In genomic region chr19:26863662-26864061, GRCm38 (mm10) we compare ENCODE assay signal across 15 mouse cellular contexts. TPM values are rescaled to one million over a fixed set of nuclear protein-coding genes. Genes with fewer than 3 reads are reported as not detected.
DNase-seq lines count a peak whose midpoint lies in the region; ATAC-seq lines count a peak whose summit lies in the region.
"Had no signal": no experiment of that assay in that cellular context is flagged by ENCODE, and none has a peak within 500 bp of the region (broad histone marks: within the 10 kb centered on the region; RNA-seq: fewer than 3 reads in every experiment).

No protein-coding gene starts in this region.

- H3K27ac ChIP-seq in hindbrain, embryonic 10.5 days: peak overlapping the region; percentile 71
- H3K27ac ChIP-seq in hindbrain, embryonic 12.5 days: no peak overlapping the region
- peak overlapping the region; percentile 58 for H3K27ac ChIP-seq in midbrain, embryonic 10.5 days (replicated peaks)
- H3K27ac ChIP-seq in midbrain, embryonic 11.5 days (ENCODE audit: low read depth, low read length): no peak overlapping the region
- H3K27ac ChIP-seq in midbrain, embryonic 16.5 days (ENCODE audit: low read length): no peak overlapping the region

- 71% methylated on average over 5 of the region's 5 CpGs for WGBS in hindbrain, embryonic 10.5 days
- WGBS in hindbrain, embryonic 12.5 days: 72% methylated on average over 5 of the region's 5 CpGs
- WGBS in midbrain, embryonic 10.5 days: 75% methylated on average over 5 of the region's 5 CpGs
- WGBS in midbrain, embryonic 11.5 days: 79% methylated on average over 5 of the region's 5 CpGs
- WGBS in midbrain, embryonic 16.5 days: 56% methylated on average over 5 of the region's 5 CpGs

- H3K9me3 ChIP-seq in hindbrain, embryonic 10.5 days: no peaks in the 10 kb centered on the region
- H3K9me3 ChIP-seq in hindbrain, embryonic 12.5 days (replicated peaks): no peaks in the 10 kb centered on the region
- H3K9me3 ChIP-seq in midbrain, embryonic 10.5 days (replicated peaks): no peaks in the 10 kb centered on the region
- no peaks in the 10 kb centered on the region for H3K9me3 ChIP-seq in midbrain, embryonic 11.5 days (ENCODE audit: control insufficient read depth, low read length)
- H3K9me3 ChIP-seq in midbrain, embryonic 16.5 days (replicated peaks; ENCODE audit: control insufficient read depth, low read length, poor library complexity, severe bottlenecking): no peaks in the 10 kb centered on the region

- peaks cover 43% of the 10 kb centered on the region for H3K4me1 ChIP-seq in hindbrain, embryonic 10.5 days (replicated peaks)
- H3K4me1 ChIP-seq in hindbrain, embryonic 12.5 days: peaks cover 22% of the 10 kb centered on the region
- peaks cover 68% of the 10 kb centered on the region for H3K4me1 ChIP-seq in midbrain, embryonic 10.5 days
- H3K4me1 ChIP-seq in midbrain, embryonic 11.5 days (ENCODE audit: control insufficient read depth, insufficient read depth, low read length): peaks cover 17% of the 10 kb centered on the region
- peaks cover 19% of the 10 kb centered on the region for H3K4me1 ChIP-seq in midbrain, embryonic 16.5 days (ENCODE audit: control insufficient read depth, insufficient read depth, low read length)

- ATAC-seq in hindbrain, embryonic 12.5 days (ENCODE audit: low FRiP score): no peak
- ATAC-seq in midbrain, embryonic 11.5 days (ENCODE audit: low FRiP score): no peak
- ATAC-seq in midbrain, embryonic 16.5 days: peak; percentile 49; the same call in 1 of the 2 replicates

- DNase-seq in hindbrain, embryonic 10.5 days (ENCODE audit: low spot score): no peak
- no peak for DNase-seq in midbrain, embryonic 10.5 days (ENCODE audit: low spot score)
- no peak for DNase-seq in midbrain, embryonic 11.5 days (ENCODE audit: low spot score, missing footprints)
- peak; percentile 71 to 73 for DNase-seq in adrenal gland, postnatal 36 days
- DNase-seq in layer of hippocampus, adult 9-11 months: no peak
- no peak for DNase-seq in spleen, adult 12 weeks (ENCODE audit: low spot score)
- DNase-seq: heart, adult 18-20 months; kidney, postnatal 36 days; liver had no signal

- H3K4me2 ChIP-seq in hindbrain, embryonic 12.5 days (replicated peaks): no peak overlapping the region
- no peak overlapping the region for H3K4me2 ChIP-seq in midbrain, embryonic 11.5 days
- no peak overlapping the region for H3K4me2 ChIP-seq in midbrain, embryonic 16.5 days (ENCODE audit: low read length)

- no peak overlapping the region for H3K9ac ChIP-seq in hindbrain, embryonic 12.5 days
- no peak overlapping the region for H3K9ac ChIP-seq in midbrain, embryonic 11.5 days (ENCODE audit: low read length)
- no peak overlapping the region for H3K9ac ChIP-seq in midbrain, embryonic 16.5 days (ENCODE audit: low read depth, low read length)

- H3K27me3 ChIP-seq in hindbrain, embryonic 10.5 days (ENCODE audit: insufficient read depth, poor library complexity, severe bottlenecking): peaks cover 2% of the 10 kb centered on the region; the same call in 1 of the 2 replicates
- H3K27me3 ChIP-seq in hindbrain, embryonic 12.5 days: no peaks in the 10 kb centered on the region; the same call in 1 of the 2 replicates
- peaks cover 4% of the 10 kb centered on the region; the same call in 1 of the 2 replicates for H3K27me3 ChIP-seq in midbrain, embryonic 10.5 days (ENCODE audit: low read depth, poor library complexity, severe bottlenecking)
- no peaks in the 10 kb centered on the region for H3K27me3 ChIP-seq in midbrain, embryonic 11.5 days (ENCODE audit: control insufficient read depth, insufficient read depth, low read length)
- H3K27me3 ChIP-seq in midbrain, embryonic 16.5 days (ENCODE audit: control insufficient read depth, insufficient read depth, low read depth, low read length): no peaks in the 10 kb centered on the region

- H3K4me3 ChIP-seq in hindbrain, embryonic 10.5 days: no peak overlapping the region
- no peak overlapping the region for H3K4me3 ChIP-seq in hindbrain, embryonic 12.5 days
- no peak overlapping the region for H3K4me3 ChIP-seq in midbrain, embryonic 10.5 days
- no peak overlapping the region for H3K4me3 ChIP-seq in midbrain, embryonic 11.5 days (ENCODE audit: low read depth, low read length)
- H3K4me3 ChIP-seq in midbrain, embryonic 16.5 days (ENCODE audit: low read depth, low read length): no peak overlapping the region
- H3K4me3 ChIP-seq: erythroblast, embryonic 14.5 days; myocyte had no signal

- no peaks in the 10 kb centered on the region for H3K36me3 ChIP-seq in hindbrain, embryonic 10.5 days
- H3K36me3 ChIP-seq in hindbrain, embryonic 12.5 days: no peaks in the 10 kb centered on the region
- H3K36me3 ChIP-seq in midbrain, embryonic 10.5 days: no peaks in the 10 kb centered on the region
- H3K36me3 ChIP-seq in midbrain, embryonic 11.5 days (ENCODE audit: control insufficient read depth, insufficient read depth, low read length): no peaks in the 10 kb centered on the region
- no peaks in the 10 kb centered on the region for H3K36me3 ChIP-seq in midbrain, embryonic 16.5 days (ENCODE audit: control insufficient read depth, insufficient read depth, low read length)

RNA-seq across cellular contexts. Expression of gene Gm815, which starts 22.0 kb away (rescaled TPM):
- not detected in 2 replicates for polyA plus RNA-seq in hindbrain, embryonic 10.5 days (2016; fragmentation: Nextera tagmentation; extraction: Ambion mirVana)
- not detected in 2 replicates for polyA plus RNA-seq in hindbrain, embryonic 12.5 days (2016; fragmentation: Nextera tagmentation; extraction: Ambion mirVana)
- polyA plus RNA-seq in midbrain, embryonic 10.5 days (2016; fragmentation: Nextera tagmentation; extraction: Ambion mirVana): not detected in 2 replicates
- not detected in 2 replicates for polyA plus RNA-seq in midbrain, embryonic 11.5 days (2014; fragmentation: Nextera tagmentation; extraction: Ambion mirVana)
- not detected for total RNA-seq in adrenal gland, postnatal 36 days (2021)
- not detected in 2 replicates for polyA plus RNA-seq in midbrain, embryonic 16.5 days (2015; fragmentation: Nextera tagmentation; extraction: Ambion mirVana)
- total RNA-seq: heart, adult 18-20 months had no signal
- polyA plus RNA-seq: C2C12; cerebellum, adult 2 months; erythroblast, embryonic 14.5 days; myocyte had no signal

Comparison
In these comparisons a context has a peak if more than half of its experiments do, and no peak if none do; other contexts are left out.
1. H3K27ac ChIP-seq: peak in hindbrain, embryonic 10.5 days (single experiment) and midbrain, embryonic 10.5 days (single experiment); none in hindbrain, embryonic 12.5 days (single experiment), midbrain, embryonic 11.5 days (single experiment) and midbrain, embryonic 16.5 days (single experiment).
2. DNase-seq: peak in adrenal gland, postnatal 36 days (2 of 2); none in hindbrain, embryonic 10.5 days (single experiment), midbrain, embryonic 10.5 days (single experiment), midbrain, embryonic 11.5 days (single experiment), layer of hippocampus, adult 9-11 months (single experiment) and spleen, adult 12 weeks (single experiment).